Mouse (Mus musculus): ENCODE results near the gene Evl. TPM values are rescaled to one million over a fixed set of nuclear protein-coding genes. Genes with fewer than 3 reads are reported as not detected.

Gene Evl
- polyA plus RNA-seq, 1 experiment from 2014 or later = 88.1 TPM

DNA sequence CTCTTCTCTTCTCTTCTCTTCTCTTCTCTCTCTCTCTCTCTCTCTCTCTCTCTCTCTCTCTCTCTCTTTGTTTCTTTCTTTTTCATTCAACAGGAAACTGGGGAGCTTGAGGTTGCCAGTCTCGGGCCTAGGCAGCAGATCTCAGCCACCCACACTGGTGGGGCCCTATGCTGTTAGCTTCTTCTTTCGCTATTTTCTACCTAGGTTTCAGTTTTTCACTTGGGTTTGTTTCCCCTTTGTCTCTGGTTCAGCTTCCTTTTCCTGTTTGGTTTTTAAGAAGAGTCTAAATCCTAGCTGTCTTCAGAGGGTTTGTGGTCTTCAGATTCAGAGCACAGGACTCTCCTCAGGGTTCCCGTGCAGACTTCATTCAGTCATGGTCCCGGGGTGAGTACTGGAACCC, 81.0 kb downstream of the Evl start:
- H3K4me3 ChIP-seq (ENCODE audit: low read depth, low read length) = no peak overlapping the region
- DNase-seq (ENCODE audit: low spot score) = no peak
- no peaks in the 10 kb centered on the region for H3K36me3 ChIP-seq (replicated peaks; ENCODE audit: control insufficient read depth, insufficient read depth, low read depth, low read length)
- no peak for ATAC-seq (replicated peaks; ENCODE audit: insufficient number of reproducible peaks, low FRiP score, low TSS enrichment, low read depth)
- 91% methylated on average over 4 of the region's 4 CpGs for WGBS
- H3K27me3 ChIP-seq (ENCODE audit: control insufficient read depth, insufficient read depth, low read length) = no peaks in the 10 kb centered on the region
- H3K4me1 ChIP-seq (ENCODE audit: control insufficient read depth, insufficient read depth, low read length) = no peaks in the 10 kb centered on the region
- H3K9me3 ChIP-seq (replicated peaks; ENCODE audit: control insufficient read depth, low read length) = no peaks in the 10 kb centered on the region
- no peak overlapping the region for H3K4me2 ChIP-seq (ENCODE audit: low read depth, low read length)
- H3K9ac ChIP-seq (replicated peaks; ENCODE audit: low read length) = no peak overlapping the region
- H3K27ac ChIP-seq (replicated peaks; ENCODE audit: low read depth, low read length) = no peak overlapping the region

DNA sequence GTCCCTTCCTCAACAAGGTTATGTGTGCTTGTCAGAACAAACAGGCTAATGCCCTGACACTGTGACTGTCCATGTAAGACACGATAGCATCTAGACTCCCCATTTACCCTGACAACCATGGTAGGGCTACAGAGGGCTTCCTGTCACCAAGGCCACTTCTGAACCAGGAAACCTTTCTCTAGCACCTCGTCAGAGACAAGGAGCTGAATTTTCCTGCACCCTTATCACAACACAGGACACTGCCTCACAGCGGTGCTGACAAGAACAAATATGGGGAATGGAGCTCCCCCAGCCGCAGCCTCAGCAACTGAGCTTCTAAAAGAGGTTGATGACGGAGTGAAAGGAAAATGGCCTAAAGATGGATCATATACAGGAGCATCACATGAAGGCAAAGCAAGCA, 82.9 kb downstream of the Evl start:
- H3K27ac ChIP-seq (replicated peaks; ENCODE audit: low read depth, low read length) = no peak overlapping the region
- ATAC-seq (replicated peaks; ENCODE audit: insufficient number of reproducible peaks, low FRiP score, low TSS enrichment, low read depth) (no peak), DNase-seq (ENCODE audit: low spot score) (no peak)
- H3K27me3 ChIP-seq (ENCODE audit: control insufficient read depth, insufficient read depth, low read length) = no peaks in the 10 kb centered on the region
- no peaks in the 10 kb centered on the region for H3K9me3 ChIP-seq (replicated peaks; ENCODE audit: control insufficient read depth, low read length)
- no peaks in the 10 kb centered on the region for H3K36me3 ChIP-seq (replicated peaks; ENCODE audit: control insufficient read depth, insufficient read depth, low read depth, low read length)
- 81% methylated on average over 5 of the region's 5 CpGs for WGBS
- H3K4me2 ChIP-seq (ENCODE audit: low read depth, low read length) = no peak overlapping the region
- no peaks in the 10 kb centered on the region for H3K4me1 ChIP-seq (ENCODE audit: control insufficient read depth, insufficient read depth, low read length)
- no peak overlapping the region for H3K4me3 ChIP-seq (ENCODE audit: low read depth, low read length)
- H3K9ac ChIP-seq (replicated peaks; ENCODE audit: low read length) = no peak overlapping the region

DNA sequence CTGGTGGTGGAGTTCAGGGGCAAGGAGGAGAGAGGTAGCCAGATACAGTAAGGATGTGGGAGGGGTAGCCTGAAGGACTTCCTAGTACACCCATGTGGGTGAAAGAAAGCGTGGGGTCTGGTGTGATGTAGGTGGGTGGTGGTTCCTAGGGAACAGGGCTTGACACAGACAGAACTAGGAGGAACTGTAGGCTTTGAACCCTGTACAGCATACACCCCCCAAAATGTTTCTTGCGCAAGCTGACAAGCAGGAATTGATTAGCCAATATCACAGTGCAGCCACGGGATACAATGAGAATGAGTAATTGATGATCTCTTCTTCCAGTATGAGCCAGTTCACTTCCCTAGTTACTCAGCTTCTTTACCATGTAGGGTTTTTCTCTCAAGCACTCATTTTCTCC, 84.6 kb downstream of the Evl start:
- Histone ChIP-seq H3K4me3 (ENCODE audit: low read depth, low read length) (no peak overlapping the region), H3K27ac (replicated peaks; ENCODE audit: low read depth, low read length) (no peak overlapping the region), H3K27me3 (ENCODE audit: control insufficient read depth, insufficient read depth, low read length) (no peaks in the 10 kb centered on the region), H3K36me3 (replicated peaks; ENCODE audit: control insufficient read depth, insufficient read depth, low read depth, low read length) (no peaks in the 10 kb centered on the region), H3K9ac (replicated peaks; ENCODE audit: low read length) (no peak overlapping the region), H3K4me1 (ENCODE audit: control insufficient read depth, insufficient read depth, low read length) (no peaks in the 10 kb centered on the region), H3K9me3 (replicated peaks; ENCODE audit: control insufficient read depth, low read length) (no peaks in the 10 kb centered on the region), H3K4me2 (ENCODE audit: low read depth, low read length) (no peak overlapping the region)
- WGBS = 87% methylated on average over 3 of the region's 3 CpGs
- DNase-seq (ENCODE audit: low spot score) (no peak), ATAC-seq (replicated peaks; ENCODE audit: insufficient number of reproducible peaks, low FRiP score, low TSS enrichment, low read depth) (no peak)

DNA sequence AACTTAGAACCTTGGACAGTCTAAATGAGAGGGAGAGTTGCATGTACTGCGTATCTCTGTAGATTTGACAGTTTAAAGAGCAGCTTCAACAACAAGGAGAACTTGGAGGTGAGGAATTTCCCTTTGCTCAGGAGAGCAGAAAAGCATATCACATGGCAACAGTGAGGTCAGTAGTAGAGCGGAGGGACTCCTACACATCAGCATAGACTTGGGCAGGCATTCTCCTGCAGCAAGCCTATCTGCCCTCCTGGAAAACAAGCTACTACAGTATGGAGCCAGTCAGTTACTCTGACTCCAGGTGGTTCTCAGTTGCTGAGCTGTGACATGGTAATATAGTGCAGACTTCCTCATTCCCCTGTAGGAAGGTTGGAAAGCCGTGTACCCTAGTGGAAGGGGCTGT, 87.5 kb downstream of the Evl start:
- WGBS = 92% methylated on average over 3 of the region's 3 CpGs
- ATAC-seq (replicated peaks; ENCODE audit: insufficient number of reproducible peaks, low FRiP score, low TSS enrichment, low read depth) = no peak
- Histone ChIP-seq H3K4me3 (ENCODE audit: low read depth, low read length) (no peak overlapping the region), H3K27ac (replicated peaks; ENCODE audit: low read depth, low read length) (no peak overlapping the region), H3K9ac (replicated peaks; ENCODE audit: low read length) (no peak overlapping the region), H3K36me3 (replicated peaks; ENCODE audit: control insufficient read depth, insufficient read depth, low read depth, low read length) (no peaks in the 10 kb centered on the region), H3K4me1 (ENCODE audit: control insufficient read depth, insufficient read depth, low read length) (no peaks in the 10 kb centered on the region), H3K9me3 (replicated peaks; ENCODE audit: control insufficient read depth, low read length) (no peaks in the 10 kb centered on the region), H3K27me3 (ENCODE audit: control insufficient read depth, insufficient read depth, low read length) (no peaks in the 10 kb centered on the region), H3K4me2 (ENCODE audit: low read depth, low read length) (no peak overlapping the region)
- DNase-seq (ENCODE audit: low spot score) = no peak

DNA sequence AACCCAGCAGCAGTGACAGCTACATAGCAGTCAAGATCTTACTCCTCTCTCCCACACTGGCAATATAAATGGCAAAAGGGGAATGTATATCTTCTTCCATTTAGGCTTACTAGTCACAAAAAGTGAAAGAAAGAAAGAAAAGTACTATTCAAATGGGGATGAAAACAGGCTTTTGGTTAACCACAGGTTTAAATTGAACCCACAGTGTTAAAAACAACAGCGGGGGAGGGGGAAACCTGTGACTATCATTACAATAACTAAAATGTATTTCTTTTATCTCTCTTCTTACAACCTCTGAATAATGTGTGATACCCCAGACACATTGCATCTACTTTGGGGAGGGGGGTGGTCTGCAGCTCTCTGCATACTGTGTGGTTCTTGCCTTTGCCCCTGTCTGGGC, 91.7 kb downstream of the Evl start:
- no peak for ATAC-seq (replicated peaks; ENCODE audit: insufficient number of reproducible peaks, low FRiP score, low TSS enrichment, low read depth)
- H3K36me3 ChIP-seq (replicated peaks; ENCODE audit: control insufficient read depth, insufficient read depth, low read depth, low read length) = no peaks in the 10 kb centered on the region; the same call in none of the 2 replicates
- H3K9ac ChIP-seq (replicated peaks; ENCODE audit: low read length) = no peak overlapping the region
- no peak overlapping the region for H3K27ac ChIP-seq (replicated peaks; ENCODE audit: low read depth, low read length)
- no peak overlapping the region for H3K4me2 ChIP-seq (ENCODE audit: low read depth, low read length)
- H3K27me3 ChIP-seq (ENCODE audit: control insufficient read depth, insufficient read depth, low read length) = no peaks in the 10 kb centered on the region
- WGBS = 92% methylated on average over 1 of the region's 1 CpGs
- H3K9me3 ChIP-seq (replicated peaks; ENCODE audit: control insufficient read depth, low read length) = no peaks in the 10 kb centered on the region
- DNase-seq (ENCODE audit: low spot score) = no peak
- no peak overlapping the region for H3K4me3 ChIP-seq (ENCODE audit: low read depth, low read length)
- H3K4me1 ChIP-seq (ENCODE audit: control insufficient read depth, insufficient read depth, low read length) = no peaks in the 10 kb centered on the region

DNA sequence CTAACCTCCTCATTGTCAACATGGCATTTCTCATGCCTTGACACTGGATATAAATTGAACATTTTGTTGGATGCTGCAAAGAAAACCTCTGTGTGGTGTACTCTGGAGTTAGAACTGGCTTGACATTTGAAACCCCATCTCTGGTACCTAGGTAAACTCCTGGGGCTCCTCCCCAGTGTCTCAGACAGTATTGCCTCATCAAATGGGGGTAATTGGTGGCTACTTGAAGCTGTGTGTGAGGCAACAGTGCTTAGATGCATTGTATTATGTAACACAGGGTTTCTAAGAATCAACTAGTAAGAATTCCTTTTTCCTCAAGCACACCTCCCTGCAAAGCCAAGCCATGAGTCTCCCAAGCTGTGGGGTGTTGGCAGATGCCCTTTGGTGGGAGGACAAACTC, 93.3 kb downstream of the Evl start:
- DNase-seq (ENCODE audit: low spot score) (no peak), ATAC-seq (replicated peaks; ENCODE audit: insufficient number of reproducible peaks, low FRiP score, low TSS enrichment, low read depth) (no peak)
- H3K4me3 ChIP-seq (ENCODE audit: low read depth, low read length) = no peak overlapping the region
- H3K27ac ChIP-seq (replicated peaks; ENCODE audit: low read depth, low read length) = no peak overlapping the region
- no peaks in the 10 kb centered on the region for H3K27me3 ChIP-seq (ENCODE audit: control insufficient read depth, insufficient read depth, low read length)
- no peak overlapping the region for H3K4me2 ChIP-seq (ENCODE audit: low read depth, low read length)
- peaks cover 3% of the 10 kb centered on the region for H3K36me3 ChIP-seq (replicated peaks; ENCODE audit: control insufficient read depth, insufficient read depth, low read depth, low read length)
- no peaks in the 10 kb centered on the region for H3K9me3 ChIP-seq (replicated peaks; ENCODE audit: control insufficient read depth, low read length)
- H3K4me1 ChIP-seq (ENCODE audit: control insufficient read depth, insufficient read depth, low read length) = no peaks in the 10 kb centered on the region
- no peak overlapping the region for H3K9ac ChIP-seq (replicated peaks; ENCODE audit: low read length)

DNA sequence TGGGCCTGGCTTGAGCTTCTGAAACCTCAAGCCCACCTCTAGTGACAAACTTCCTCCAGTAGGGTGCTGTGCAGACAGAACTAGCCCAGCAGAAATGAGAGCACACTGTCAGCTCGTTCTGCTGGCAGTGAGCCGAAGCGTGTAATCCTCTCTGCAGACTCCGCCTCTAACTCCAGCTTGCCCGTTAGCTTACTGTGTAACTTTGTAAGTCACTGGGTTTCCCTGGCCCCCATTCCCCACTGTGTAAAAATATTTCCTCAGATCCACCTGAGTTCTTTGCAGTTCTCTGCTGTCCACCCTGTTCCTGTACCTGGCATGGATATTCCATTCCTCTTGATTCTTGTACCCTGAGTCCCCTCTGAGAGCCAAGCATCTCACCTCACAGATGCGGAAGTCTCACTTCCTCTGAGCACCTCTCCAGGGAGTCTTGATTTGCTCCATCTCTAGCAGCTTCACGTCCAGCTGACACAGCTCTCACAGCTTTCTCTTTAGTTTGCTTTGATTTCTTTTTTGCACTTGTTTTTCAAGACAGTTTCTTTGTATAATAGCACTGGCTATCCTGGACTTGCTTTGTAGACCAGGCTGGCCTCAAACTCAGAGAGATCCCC, 96.6 kb downstream of the Evl start:
- no peak overlapping the region for H3K27ac ChIP-seq (replicated peaks; ENCODE audit: low read depth, low read length)
- no peaks in the 10 kb centered on the region for H3K4me1 ChIP-seq (ENCODE audit: control insufficient read depth, insufficient read depth, low read length)
- no peak for DNase-seq (ENCODE audit: low spot score)
- ATAC-seq (replicated peaks; ENCODE audit: insufficient number of reproducible peaks, low FRiP score, low TSS enrichment, low read depth) = no peak
- no peak overlapping the region for H3K4me3 ChIP-seq (ENCODE audit: low read depth, low read length)
- no peak overlapping the region for H3K9ac ChIP-seq (replicated peaks; ENCODE audit: low read length)
- 76% methylated on average over 7 of the region's 7 CpGs for WGBS
- H3K4me2 ChIP-seq (ENCODE audit: low read depth, low read length) = no peak overlapping the region
- no peaks in the 10 kb centered on the region for H3K9me3 ChIP-seq (replicated peaks; ENCODE audit: control insufficient read depth, low read length)
- no peaks in the 10 kb centered on the region for H3K27me3 ChIP-seq (ENCODE audit: control insufficient read depth, insufficient read depth, low read length)
- H3K36me3 ChIP-seq (replicated peaks; ENCODE audit: control insufficient read depth, insufficient read depth, low read depth, low read length) = peaks cover 8% of the 10 kb centered on the region

DNA sequence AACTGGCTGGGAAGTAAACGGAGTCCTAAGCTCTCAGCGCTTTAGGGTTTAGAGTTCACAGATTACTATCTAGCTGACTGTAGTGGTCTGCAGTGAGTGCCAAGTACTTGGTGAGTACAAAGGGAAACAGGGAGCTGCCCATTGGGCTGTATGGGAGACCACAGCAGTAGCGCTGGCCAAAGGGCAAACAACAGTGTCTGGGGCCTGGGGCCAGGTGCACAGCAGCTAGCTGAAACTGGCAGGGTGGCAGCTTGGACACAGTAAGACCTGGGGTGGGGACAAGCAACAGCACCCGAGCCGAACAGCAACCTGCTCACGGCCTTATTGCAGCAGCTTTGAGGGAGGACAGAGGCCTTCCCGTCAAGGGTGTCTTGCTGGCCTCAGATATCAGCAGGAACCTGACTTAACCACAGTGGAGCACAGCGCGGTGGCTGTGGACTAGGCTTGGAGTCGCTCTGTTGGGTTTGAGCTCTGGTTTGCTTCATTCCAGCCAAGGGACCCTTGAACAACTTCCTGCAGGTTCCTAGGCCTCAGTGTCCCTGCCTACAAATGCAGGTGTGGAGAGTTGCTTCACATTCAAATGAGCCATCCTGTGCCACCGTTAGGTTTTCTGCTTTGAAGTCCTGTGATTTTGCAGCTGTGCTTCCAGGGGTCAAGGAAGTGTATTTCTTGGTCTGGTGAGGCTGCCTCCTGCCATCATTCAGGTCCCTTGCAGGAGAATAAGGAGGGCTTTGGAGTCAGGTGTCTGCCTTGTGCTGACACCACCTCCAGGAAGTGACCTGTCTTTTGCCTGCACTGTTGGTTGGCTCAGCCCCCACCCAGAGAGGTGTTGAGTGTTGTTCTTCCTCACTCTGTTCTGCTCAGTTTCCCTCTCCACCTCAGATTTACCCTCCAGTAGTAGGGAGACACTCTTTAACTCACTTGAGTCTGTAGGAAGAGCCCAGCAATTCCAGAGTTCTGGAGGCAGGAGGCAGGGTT, 99.1 kb downstream of the Evl start:
- Histone ChIP-seq H3K9me3 (replicated peaks; ENCODE audit: control insufficient read depth, low read length) (no peaks in the 10 kb centered on the region), H3K4me2 (ENCODE audit: low read depth, low read length) (no peak overlapping the region), H3K4me1 (ENCODE audit: control insufficient read depth, insufficient read depth, low read length) (no peaks in the 10 kb centered on the region), H3K27me3 (ENCODE audit: control insufficient read depth, insufficient read depth, low read length) (no peaks in the 10 kb centered on the region), H3K9ac (replicated peaks; ENCODE audit: low read length) (no peak overlapping the region), H3K36me3 (replicated peaks; ENCODE audit: control insufficient read depth, insufficient read depth, low read depth, low read length) (peaks cover 8% of the 10 kb centered on the region), H3K4me3 (ENCODE audit: low read depth, low read length) (no peak overlapping the region), H3K27ac (replicated peaks; ENCODE audit: low read depth, low read length) (no peak overlapping the region)
- ATAC-seq (replicated peaks; ENCODE audit: insufficient number of reproducible peaks, low FRiP score, low TSS enrichment, low read depth) (no peak), DNase-seq (ENCODE audit: low spot score) (no peak)
- WGBS = 90% methylated on average over 11 of the region's 11 CpGs

Data from embryonic facial prominence, embryonic 11.5 days (tissue).